Comparison of ENCODE assay signal across 8 mouse cellular contexts in genomic region chr8:112257922-112258475, GRCm38 (mm10).
A peak's percentile ranks its signal among the peaks of the same experiment; 100 is the strongest.
DNase-seq lines count a peak whose midpoint lies in the region; ATAC-seq and TF ChIP-seq lines count a peak whose summit lies in the region.

No protein-coding gene starts in this region.

- H3K4me1 ChIP-seq in heart, embryonic 13.5 days: 0 out of 2 replicates have a peak, but pooled peaks cover 4% of the 10 kb centered on the region
- H3K4me1 ChIP-seq in testis, adult 2 months (ENCODE audit: control insufficient read depth, insufficient read depth, low read length): peaks cover 2% of the 10 kb centered on the region; the same call in 1 of the 2 replicates
- peaks cover 5% of the 10 kb centered on the region; the same call in 1 of the 2 replicates for H3K4me1 ChIP-seq in limb, embryonic 13.5 days

- peak overlapping the region; percentile 17 for H3K4me3 ChIP-seq in heart, embryonic 13.5 days
- H3K4me3 ChIP-seq in testis, adult 2 months (ENCODE audit: control insufficient read depth, low read depth, low read length): peak overlapping the region; percentile 25; the same call in 1 of the 2 replicates
- no peak overlapping the region for H3K4me3 ChIP-seq in limb, embryonic 13.5 days

- no peak for TF ChIP-seq POLR2A in testis, adult 2 months (IDR thresholded peaks at IDR 0.05; ENCODE audit: control insufficient read depth, low read depth, low read length)

- H3K9ac ChIP-seq in heart, embryonic 13.5 days: no peak overlapping the region
- H3K9ac ChIP-seq in limb, embryonic 13.5 days: no peak overlapping the region

- intact Hi-C loops in heart, postnatal 25 days (cut with DNase I): no loop called here

- H3K36me3 ChIP-seq in heart, embryonic 13.5 days: no peaks in the 10 kb centered on the region
- no peaks in the 10 kb centered on the region for H3K36me3 ChIP-seq in testis, adult 2 months (ENCODE audit: control insufficient read depth, insufficient read depth, low read length)
- no peaks in the 10 kb centered on the region for H3K36me3 ChIP-seq in limb, embryonic 13.5 days

- H3K4me2 ChIP-seq in heart, embryonic 13.5 days: peak overlapping the region; percentile 54
- peak overlapping the region; percentile 44 for H3K4me2 ChIP-seq in limb, embryonic 13.5 days (replicated peaks)

- 48% methylated on average over 13 of the region's 13 CpGs for WGBS in heart, embryonic 13.5 days
- WGBS in limb, embryonic 13.5 days: 62% methylated on average over 13 of the region's 13 CpGs

- no peak for DNase-seq in heart, postnatal 25 days (ENCODE audit: low spot score)
- no peak for DNase-seq in testis, postnatal 14 days (ENCODE audit: low spot score)
- DNase-seq in left cerebral cortex, adult 8-10 months (ENCODE audit: low spot score in 2 of 2): no peak
- no peak for DNase-seq in adrenal gland, postnatal 36 days
- no peak for DNase-seq in spleen, postnatal 14 days (ENCODE audit: low spot score in 2 of 2)

- no peaks in the 10 kb centered on the region for H3K9me3 ChIP-seq in heart, embryonic 13.5 days
- no peaks in the 10 kb centered on the region for H3K9me3 ChIP-seq in limb, embryonic 13.5 days

- TF ChIP-seq CTCF in testis, adult 2 months (IDR thresholded peaks at IDR 0.05; ENCODE audit: control insufficient read depth, insufficient read depth, insufficient replicate concordance, low read depth, low read length): no peak

- H3K27ac ChIP-seq in heart, embryonic 13.5 days (replicated peaks): no peak overlapping the region
- H3K27ac ChIP-seq in testis, adult 2 months (ENCODE audit: control insufficient read depth, insufficient read depth, low read depth, low read length): no peak overlapping the region
- no peak overlapping the region for H3K27ac ChIP-seq in limb, embryonic 13.5 days

- 0 out of 2 replicates have a peak, but pooled peaks cover 3% of the 10 kb centered on the region for H3K27me3 ChIP-seq in heart, embryonic 13.5 days (replicated peaks)
- H3K27me3 ChIP-seq in testis, adult 2 months (ENCODE audit: control insufficient read depth, insufficient read depth, low read length): no peaks in the 10 kb centered on the region
- no peaks in the 10 kb centered on the region for H3K27me3 ChIP-seq in limb, embryonic 13.5 days

- ATAC-seq in heart, embryonic 13.5 days (ENCODE audit: extremely low read depth, insufficient number of reproducible peaks, low FRiP score, low TSS enrichment): no peak
- ATAC-seq in limb, embryonic 13.5 days (ENCODE audit: low FRiP score, low read depth): no peak
